Mouse (Mus musculus): ENCODE measurements at regions not wholly inside any gene's neighbourhood (a gene's known extent, or its start where the extent isn't known, plus 50 kb on each side); places are given as distances from the start of the nearest gene placed in this dataset.

DNA sequence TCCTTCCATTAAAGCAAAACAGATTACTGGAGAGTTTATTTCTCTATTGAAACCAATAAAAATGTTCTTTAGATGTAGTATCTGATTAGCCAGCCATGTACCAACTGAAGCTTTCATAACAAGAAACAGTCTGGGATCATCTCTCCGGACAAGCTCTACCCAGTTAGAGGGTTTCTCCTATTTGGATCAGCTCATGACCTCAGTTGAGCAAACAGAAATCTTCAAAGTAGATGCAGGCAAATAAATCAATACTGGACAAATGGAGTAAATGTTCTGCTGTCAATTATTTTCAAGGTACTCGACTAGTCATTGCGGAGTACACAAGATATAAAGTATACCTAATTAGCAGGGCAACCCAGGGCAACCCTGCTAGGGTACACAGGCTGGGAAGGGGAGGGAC lies 67.4 kb downstream of the Avpr1a start:
- DNase-seq (ENCODE audit: low read depth, low spot score) = no peak

DNA sequence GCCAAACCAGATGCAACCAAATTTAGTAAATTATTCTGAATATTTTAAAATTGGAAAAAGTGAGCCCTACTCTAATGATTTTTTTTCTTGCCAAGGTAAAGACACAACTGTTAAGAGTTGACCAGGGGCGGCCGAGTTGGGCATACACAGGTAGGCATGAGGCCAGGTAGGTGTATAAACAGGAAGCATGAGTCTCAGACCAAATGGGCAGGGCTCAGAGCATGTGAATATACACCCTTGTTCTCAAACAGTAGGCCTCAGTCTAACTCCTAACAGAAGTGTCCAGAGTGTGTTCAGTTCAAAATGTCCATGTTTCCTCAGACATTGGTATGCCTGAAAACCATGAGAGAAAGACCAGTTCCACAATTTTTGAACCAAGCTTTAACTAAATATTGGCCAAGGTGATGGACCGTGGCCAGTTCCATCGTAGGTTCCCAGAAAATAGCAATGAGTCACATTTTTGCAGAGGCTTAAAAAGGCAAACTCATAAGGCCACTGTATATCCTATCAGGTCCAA lies 71.0 kb downstream of the Avpr1a start:
- no peak for DNase-seq (ENCODE audit: low read depth, low spot score)

DNA sequence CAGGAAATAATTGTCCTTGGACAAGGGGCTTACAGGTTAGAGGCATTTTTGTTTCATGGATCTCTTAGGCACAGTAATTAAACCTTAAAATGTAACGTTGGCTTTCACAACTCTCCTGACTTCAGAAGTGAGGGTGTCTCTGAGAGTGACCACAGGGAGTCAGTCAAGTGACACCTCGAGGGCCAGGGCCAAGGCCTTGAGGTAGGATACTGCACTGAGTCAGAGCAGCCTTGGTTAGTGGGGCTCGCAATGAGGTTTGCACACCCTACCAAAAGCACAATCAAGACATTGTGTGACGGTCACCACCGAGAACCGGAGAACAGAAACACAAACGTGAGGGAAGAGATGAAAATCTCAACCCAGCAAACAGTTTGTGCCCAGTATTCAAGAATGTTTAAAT lies 71.7 kb downstream of the Avpr1a start:
- DNase-seq (ENCODE audit: low read depth, low spot score) = no peak

DNA sequence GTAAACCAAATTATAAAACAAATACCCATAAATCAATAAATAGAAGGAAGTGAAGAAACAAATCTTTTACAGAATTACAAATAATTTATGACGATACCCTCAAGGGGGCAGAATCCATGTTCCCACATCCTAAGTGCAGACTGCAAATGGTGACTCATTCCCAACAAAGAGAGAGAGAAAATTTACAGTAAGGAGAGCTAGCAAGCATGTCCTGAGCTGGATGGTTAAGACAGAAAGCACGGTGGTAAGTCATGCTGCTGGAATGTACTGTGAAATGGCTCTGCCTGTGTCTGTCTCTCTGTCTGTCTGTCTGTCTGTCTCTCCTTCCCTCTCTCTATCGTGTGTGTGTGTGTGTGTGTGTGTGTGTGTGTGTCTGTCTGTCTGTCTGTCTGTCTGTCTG lies 74.3 kb downstream of the Avpr1a start:
- no peak for DNase-seq (ENCODE audit: low read depth, low spot score)

DNA sequence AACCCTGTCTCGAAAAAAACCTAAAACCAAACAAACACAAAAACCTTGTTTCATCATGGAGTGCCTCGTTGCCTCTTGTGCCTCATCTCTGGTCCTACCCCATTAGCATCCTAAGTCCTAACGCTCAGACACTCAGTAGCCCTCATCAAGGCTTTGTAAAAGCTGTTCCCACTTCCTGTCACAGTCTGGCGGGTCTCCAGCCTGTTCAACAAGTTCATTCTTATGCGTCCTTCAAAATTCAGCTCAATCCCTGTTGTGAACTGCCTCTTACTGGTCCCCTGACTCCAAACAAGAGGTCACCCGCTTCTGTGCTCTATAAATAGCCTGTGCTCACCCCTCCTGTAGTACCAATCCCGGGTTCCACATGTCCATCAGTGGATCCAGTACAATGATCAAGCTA lies 77.1 kb downstream of the Avpr1a start:
- DNase-seq (ENCODE audit: low read depth, low spot score) = peak; percentile 62

DNA sequence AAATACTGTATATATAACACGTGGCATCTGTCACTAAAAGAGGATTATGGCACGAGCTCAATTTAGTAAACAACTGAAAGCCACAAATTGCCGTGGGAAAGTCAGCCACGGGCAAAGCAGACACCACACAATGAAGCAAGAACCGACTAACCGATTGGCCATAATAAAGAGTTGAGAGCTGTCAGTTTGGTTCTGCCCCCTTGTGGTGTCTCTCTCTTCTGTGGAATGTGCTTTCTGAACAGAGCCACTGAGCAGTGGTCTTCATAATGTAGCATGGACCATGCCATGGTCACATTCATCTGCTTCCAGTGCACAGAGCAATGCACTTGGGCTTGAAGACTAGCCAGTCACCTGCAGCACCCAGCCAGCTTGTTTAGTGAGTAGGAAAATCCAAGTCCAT lies 77.5 kb downstream of the Avpr1a start:
- DNase-seq (ENCODE audit: low read depth, low spot score) = peak; percentile 28

DNA sequence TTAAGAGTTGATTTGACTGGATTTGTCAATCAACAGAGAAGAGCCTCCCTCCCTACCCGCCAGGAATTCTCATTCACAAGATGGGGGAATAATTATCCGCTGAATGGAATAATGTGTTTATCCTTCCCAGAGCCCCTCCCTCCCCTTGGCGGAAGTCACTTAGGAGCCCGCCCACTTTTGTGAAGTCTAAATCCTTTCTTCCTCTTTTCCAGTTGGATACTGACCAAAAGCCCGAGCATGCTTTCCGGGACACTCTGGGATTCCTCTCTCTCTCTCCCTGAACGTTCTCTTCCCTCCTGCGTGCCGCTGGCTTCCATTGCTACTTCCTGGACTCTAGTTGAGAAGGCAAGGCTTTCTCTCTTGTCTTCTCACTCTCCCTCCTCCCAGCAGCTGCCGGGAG lies 79.9 kb downstream of the Avpr1a start:
- DNase-seq (ENCODE audit: low read depth, low spot score) = peak; percentile 47

DNA sequence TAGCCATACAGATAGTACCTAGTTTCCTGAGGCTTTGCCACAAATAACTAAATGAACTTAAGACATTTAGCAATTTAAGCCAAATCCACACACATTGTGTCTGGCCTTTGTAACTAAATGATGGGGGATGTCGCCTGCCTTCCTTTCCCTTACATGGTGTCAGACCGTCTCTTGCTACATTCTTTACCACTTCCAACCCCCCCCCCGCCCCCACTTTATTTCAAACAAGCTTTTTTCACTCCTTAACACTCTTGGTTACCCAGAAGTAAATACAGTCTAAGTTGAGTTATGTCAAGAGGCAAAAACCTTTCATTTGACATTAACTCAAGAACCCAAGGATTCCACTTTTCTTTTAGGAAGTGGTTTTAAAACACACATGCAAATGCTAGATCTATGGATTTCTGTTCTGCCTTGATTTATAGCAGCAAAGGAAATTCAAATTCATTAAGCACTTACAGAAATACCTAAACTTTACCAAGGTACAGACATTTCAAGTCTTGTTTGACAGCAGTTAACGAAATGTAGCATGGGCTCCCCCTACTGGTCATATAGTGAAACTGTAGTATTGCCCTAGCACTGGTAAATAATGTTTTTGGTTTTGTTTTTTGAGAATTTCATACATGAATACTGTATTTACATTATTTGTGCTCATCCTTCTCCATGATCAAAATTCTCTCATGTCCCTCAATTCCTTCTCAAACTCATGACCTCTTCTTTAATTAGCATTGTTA lies 80.8 kb downstream of the Avpr1a start:
- DNase-seq (ENCODE audit: low read depth, low spot score) = peak; percentile 55

DNA sequence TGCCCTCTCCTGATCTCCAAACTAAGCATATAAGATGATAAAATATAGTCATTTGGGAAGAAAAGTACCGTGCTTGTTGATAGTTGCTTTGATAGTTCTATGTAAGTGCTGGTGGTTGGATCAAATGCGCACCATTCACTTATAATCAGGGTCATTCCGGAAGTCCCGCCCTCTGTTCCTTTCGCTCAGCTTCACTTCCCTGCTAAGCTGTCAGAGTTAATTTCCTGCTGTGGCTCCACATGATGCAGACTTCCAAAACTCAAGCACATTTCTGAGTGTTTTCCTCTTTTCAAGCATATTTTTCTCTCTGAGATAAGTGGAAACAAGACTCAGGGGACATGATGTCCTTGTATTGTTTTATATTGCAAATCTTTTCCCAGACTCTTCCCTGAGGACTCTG lies 86.4 kb downstream of the Avpr1a start:
- DNase-seq (ENCODE audit: low read depth, low spot score) = no peak

DNA sequence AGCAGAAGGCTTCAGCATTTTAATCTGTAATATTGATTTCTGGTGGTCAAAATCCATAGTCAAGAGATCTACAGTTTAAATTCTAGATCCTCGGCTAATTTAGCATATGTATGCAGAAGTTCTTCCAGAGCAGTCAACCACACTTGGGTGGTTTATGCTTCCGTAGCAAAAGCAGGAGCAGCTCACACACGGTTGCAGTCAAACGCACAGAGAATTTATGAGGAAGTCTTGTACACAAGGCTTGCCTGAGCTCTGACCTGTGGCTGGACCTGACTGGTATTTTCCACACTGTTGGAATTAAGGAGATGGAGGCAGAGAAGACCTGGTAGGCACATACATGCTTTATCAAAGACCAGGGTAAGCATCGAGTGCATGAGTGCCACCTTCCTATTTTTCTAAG lies 86.8 kb downstream of the Avpr1a start:
- no peak for DNase-seq (ENCODE audit: low read depth, low spot score)

DNA sequence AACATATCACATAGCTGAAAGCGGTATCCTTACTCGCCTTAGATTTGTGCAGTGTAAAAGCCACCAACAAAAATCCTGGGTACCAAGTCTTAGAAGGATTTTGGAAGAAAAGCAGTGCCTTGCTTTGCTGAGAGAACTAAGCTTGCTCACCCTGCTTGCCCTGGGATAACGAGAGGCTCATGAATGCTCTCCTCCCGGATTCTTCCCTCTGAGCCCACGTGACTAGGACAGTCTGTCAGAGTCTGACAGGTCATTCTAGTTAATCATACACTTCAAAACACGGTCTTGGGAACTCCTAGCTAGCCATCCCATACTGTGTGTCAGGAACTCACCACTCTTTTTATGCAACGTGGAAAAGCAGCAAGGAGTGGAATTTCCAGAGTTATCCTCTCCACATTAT lies 91.4 kb downstream of the Avpr1a start:
- DNase-seq (ENCODE audit: low read depth, low spot score) = no peak

DNA sequence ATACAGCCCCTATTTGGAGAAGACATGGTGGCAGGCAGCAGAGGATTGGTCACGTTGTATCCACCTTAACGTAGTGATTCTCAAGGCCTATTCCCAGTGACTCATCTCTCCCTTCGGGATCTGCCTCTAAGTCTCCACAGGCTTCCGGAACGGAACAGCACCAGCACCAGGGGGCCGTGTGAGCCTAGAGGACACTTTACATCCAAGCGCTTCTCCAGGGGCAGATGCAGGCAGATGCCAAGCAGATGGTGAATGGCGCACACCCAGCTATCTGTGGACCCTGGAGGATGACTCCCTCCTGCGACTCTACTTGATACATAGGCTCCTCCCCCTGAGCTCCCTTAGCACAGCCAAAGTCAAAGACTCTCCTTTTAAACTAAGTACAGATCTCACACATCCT lies 94.3 kb downstream of the Avpr1a start:
- no peak for DNase-seq (ENCODE audit: low read depth, low spot score)

DNA sequence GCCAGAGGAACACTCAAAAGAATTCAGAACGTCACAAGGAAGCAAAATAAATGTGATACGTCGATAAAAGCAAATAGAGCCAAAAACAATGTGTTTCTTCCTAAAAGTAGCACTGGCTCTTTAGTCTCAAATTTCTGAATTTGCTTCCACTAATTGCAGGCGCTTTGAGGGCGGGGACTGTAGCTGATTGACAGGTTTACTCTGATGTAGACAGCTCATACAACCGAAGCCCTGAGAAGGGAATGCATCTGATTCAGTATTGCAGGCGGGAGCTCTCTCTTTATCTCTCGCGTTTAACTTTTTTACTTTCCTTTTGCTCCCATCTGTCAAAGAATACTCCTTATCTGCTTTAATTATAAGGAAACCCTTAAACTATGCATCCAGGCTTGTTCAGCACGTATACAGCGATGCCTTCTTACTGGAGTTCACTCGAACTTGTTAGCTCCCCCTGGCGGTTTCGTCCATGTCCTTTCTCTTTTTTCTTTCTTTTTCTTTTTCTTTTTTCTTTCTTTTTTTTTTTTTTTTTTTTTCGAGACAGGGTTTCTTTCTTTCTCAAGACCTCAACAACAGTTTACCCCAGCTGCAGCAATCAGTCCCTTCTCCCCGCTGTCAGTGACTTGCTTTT lies 95.9 kb downstream of the Avpr1a start:
- DNase-seq (ENCODE audit: low read depth, low spot score) = peak; percentile 69

DNA sequence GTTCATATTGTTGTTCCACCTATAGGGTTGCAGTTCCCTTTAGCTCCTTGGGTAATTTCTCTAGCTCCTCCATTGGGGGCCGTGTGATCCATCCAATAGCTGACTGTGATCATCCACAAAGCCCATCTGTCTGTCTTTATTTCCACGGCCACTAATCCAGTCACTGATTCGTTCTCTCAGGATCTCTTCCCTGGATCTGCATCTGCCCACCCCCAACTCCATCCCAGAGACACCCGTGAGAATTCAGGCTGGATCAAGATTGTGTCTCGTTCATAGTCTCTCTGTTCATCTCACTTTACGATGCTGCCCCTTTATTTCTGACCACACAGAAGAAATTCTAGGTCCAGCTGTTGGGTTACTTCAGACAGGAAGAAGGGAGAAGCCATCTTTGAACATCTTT lies 96.7 kb downstream of the Avpr1a start:
- no peak for DNase-seq (ENCODE audit: low read depth, low spot score)

DNA sequence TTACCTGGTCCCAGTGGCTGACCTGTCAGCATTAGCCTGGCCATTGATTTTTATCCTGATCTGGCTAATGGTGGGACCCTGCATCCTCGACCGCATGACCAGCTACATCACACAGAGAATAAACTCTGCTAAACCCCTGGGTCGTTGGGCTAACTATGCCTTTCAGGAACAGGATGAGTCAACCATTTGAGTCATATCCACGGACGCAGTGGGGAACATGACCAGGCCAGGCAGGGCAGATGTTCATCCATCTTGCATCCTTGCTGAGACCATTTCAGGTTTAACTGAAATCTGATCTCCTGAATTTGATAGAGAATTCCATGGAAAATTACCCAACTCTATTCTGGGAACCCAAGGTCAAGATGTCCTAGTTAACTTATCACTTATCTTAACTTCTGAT lies 103.3 kb downstream of the Avpr1a start:
- no peak for DNase-seq (ENCODE audit: low read depth, low spot score)

DNA sequence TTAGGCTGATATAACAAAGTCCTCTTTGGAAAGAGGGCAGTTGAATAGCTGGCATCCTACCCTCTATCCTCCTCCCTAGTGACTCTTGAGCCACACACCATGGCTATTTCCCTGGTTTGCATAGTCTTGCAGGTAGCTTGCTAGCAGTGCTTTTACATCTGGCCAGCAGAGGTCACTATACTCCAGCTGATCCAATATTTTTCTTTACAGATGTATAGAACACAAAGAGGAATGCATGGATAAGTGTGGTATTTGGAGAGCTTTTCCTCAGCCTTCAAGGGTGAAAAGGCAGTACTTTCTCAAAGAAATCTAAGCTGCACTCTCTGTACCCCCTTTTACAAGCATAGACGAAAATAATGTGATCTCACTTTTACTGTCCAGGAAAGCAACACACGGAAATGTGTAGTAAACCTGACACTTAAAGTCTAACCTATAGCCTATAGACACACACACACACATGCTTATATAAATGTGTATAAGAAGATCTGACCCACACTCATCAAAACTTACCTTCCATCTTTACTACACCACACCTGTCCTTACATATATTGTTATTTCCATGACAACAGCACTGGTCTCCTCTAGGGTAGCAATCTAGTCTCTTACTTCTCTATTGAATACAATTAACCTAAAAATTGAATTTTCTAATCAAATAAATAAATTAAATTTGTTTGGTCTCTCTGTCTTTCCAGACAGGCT lies 105.0 kb downstream of the Avpr1a start:
- peak; percentile 55 for DNase-seq (ENCODE audit: low read depth, low spot score)

DNA sequence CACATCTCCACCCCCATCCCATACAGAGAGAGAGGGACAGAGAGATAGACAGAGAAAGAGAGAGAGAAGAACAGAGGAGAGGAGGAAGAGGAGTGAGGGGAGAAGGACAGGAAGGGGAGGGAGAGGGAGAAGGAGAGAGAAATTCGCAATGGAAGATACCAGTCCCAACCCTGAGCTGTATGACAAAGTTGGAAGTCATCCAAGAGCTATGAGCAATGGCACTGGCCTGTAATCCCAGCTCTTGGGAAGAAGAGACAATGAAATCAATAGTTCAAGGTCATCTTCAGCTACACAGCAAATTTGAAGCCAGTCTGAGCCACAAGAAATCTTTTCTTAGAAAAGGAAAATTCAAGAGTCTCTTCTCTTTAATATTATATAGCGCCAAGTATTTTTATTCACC lies 105.6 kb downstream of the Avpr1a start:
- DNase-seq (ENCODE audit: low read depth, low spot score) = no peak

DNA sequence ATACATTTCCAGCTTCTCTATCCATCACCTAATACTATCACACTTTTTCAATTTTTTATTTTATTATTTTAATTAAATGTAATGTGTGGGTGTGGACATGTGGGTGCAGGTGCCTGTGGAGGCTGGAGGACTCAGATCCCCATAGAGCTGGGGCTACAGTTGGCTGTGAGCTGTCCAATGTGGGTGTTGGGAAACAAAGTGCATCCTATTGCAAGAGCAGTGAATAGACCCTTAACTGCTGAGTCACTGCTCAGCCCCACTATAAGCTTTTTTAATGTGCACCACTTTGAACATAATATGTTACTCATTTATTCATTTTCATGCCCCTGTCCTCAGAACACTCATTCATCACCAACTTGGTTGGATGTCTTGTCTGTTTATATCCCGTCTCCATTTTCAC lies 110.4 kb downstream of the Avpr1a start:
- DNase-seq (ENCODE audit: low read depth, low spot score) = no peak

DNA sequence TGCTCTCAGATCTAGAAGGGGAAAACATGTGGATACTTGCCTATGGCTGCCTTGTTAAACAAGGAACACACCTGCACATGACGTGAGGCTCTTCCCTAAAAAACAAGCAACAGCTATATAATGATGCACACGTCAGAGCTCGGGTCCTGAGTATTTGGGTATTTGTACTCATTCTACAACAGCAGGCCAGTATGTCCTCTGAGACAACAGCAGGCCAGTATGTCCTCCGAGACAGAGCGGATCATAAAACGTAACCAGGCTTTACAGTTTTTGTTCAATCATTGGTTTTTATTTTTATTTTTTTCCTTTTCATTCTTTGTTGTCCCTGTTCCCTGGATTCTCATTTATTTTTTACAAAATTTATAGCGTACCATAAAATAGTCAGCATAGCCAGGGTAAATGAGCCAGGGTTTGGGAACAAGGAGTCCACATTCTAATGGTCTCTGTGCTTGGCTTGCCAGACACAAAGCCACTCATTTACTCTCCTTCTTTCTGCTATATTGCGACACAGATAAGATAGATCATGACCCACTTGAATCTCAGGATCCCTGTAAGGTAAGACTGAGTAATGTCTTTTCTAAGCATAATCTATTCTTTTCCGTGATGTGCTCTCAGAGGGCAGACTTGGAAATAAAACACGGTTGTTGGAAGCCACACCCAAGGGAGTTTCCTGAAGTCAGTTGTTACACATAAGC lies 111.8 kb downstream of the Avpr1a start:
- DNase-seq (ENCODE audit: low read depth, low spot score) = no peak

DNA sequence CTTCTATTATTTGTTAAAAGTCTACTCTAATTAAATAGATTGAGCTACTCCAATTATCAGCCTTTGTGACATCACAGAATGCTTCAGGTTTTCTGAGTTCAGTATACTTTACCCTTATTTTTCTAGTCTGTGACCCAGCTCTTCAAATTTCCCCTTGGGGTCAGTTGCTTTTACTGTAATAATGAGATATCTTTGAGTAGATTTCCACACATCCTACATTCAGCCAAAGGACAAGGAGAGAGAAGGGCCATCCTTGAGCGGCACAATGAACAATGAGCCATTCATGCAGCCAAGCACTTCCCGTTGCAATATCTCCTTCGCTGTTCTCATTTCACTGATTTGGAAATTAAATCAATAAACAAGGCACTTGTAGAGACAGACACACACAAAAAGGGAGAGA lies 113.6 kb downstream of the Avpr1a start:
- no peak for DNase-seq (ENCODE audit: low read depth, low spot score)

DNA sequence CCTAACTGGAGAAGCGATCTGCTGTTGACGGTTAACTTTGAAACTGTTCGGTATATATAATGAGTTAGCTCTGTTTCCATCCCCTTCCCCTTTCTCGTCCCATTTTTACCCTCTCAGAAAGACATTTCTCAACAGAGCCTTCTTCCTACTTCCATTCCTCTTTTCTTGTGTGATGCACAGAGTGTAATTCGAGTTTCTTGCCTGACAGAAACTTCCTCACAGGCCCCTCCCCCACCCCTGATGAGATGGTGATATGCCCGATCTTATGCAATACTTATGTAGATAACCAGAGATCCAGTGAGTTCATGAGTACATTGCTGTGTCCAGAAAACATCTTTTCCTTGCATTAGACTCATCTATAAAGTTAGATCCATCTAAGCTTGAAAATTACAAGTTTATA lies 114.2 kb downstream of the Avpr1a start:
- no peak for DNase-seq (ENCODE audit: low read depth, low spot score)

DNA sequence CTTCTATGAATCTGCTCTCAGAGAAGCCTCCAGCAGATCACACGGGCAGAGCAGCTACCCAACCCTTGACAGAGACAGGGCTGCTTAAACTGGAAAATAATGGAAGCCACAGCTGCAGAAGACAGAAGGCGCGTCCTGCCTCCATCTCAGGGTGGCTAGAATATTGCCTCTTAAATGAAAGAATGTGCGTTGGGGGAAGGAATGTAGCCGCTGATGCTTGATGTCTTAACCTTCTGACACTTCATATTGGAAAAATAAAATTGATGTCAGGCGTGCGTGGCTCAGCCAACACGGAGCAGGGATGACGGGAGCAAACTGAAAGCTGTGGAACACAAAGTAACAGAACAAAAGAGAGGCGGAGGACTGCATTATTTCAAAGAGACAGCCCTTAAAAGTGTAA lies 114.6 kb upstream of the Ppm1h start:
- DNase-seq (ENCODE audit: low read depth, low spot score) = no peak

Data from R1 (cell line).